Mouse (Mus musculus) neural tube, embryonic 11.5 days (tissue): Measurements from ENCODE around the gene Tbc1d19. TPM values are rescaled to one million over a fixed set of nuclear protein-coding genes. Genes with fewer than 3 reads are reported as not detected.

ENCODE experiments used
- ATAC-seq: fragments of 200-750 bp; cut with Nextera tagmentation; 2 replicates; pipeline ENCODE4 v1.8.0; 2017; ENCODE audit warnings: moderate number of reproducible peaks, mild to moderate bottlenecking, moderate TSS enrichment, moderate library complexity; ENCODE audit not compliant: insufficient read depth, low FRiP score, low TSS enrichment
- DNase-seq: peaks from one replicate; pipeline ENCODE4 v3.0.0-alpha.2; 2015; ENCODE audit warnings: low spot score
- H3K27ac ChIP-seq: fragments of 300-500 bp; sonication (generic); 2 replicates; pipeline ENCODE4 v1.5.1; 2014; ENCODE audit warnings: low read depth, mild to moderate bottlenecking, low read length
- H3K27me3 ChIP-seq: fragments of 300-500 bp; sonication (generic); 2 replicates; pipeline ENCODE4 v1.6.1; 2014; ENCODE audit warnings: mild to moderate bottlenecking, low read length, mixed read lengths; ENCODE audit not compliant: control insufficient read depth, insufficient read depth
- H3K36me3 ChIP-seq: fragments of 300-500 bp; sonication (generic); 2 replicates; pipeline ENCODE4 v1.6.1; 2014; ENCODE audit warnings: mild to moderate bottlenecking, low read length, moderate library complexity, mixed read lengths; ENCODE audit not compliant: control insufficient read depth, insufficient read depth
- H3K4me1 ChIP-seq: fragments of 300-500 bp; sonication (generic); 2 replicates; pipeline ENCODE4 v1.6.1; 2014; ENCODE audit warnings: low read length, mixed read lengths; ENCODE audit not compliant: control insufficient read depth, insufficient read depth
- H3K4me2 ChIP-seq: fragments of 300-500 bp; sonication (generic); 2 replicates; pipeline ENCODE4 v1.6.1; 2014; ENCODE audit warnings: low read depth, mild to moderate bottlenecking, moderate library complexity
- H3K4me3 ChIP-seq: fragments of 300-500 bp; sonication (generic); 2 replicates; pipeline ENCODE4 v1.5.1; 2014; ENCODE audit warnings: low read depth, low read length
- H3K9ac ChIP-seq: fragments of 300-500 bp; sonication (generic); 2 replicates; pipeline ENCODE4 v1.6.1; 2014; ENCODE audit warnings: mild to moderate bottlenecking, low read length
- H3K9me3 ChIP-seq: fragments of 300-500 bp; sonication (generic); 2 replicates; pipeline ENCODE4 v1.6.1; 2016; ENCODE audit warnings: low read length; ENCODE audit not compliant: control insufficient read depth
- WGBS: fragments of 180-500 bp; shearing (Covaris S2); extraction: QIAGEN DNeasy Blood & Tissue Kit; methylation state at CpG from one replicate; pipeline ENCODE4 v1.1.7; 2014; 5-methylcytosine and 5-hydroxymethylcytosine counted together
- polyA plus RNA-seq: library from polyadenylated mRNA; unstranded; fragments of >200 nt; fragmentation: Nextera tagmentation; extraction: Ambion mirVana; gene quantifications from 2 replicates; pipeline ENCODE4 v1.2.1, GENCODE M21; 2014

Tbc1d19 gene
- polyA plus RNA-seq, 1 experiment from 2014 or later = 65.0 TPM

DNA sequence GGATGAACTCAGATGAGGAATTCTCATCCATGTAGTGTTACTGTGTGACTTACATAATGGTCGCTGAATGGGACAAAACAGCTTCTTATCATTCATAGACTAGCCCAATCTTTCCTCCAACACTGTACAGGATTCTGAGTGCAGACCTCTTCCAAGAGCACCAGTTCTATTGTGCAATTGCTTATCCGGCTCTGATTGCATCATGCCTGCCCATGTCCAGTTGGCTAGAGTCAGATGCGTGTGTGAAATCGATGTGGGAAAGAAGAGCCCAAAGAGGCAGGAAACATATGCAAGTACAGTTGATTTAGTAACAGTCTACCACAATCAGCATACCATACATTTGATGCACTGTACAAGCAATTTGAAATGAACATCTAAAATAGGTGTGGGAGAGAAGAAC, 127.8 kb downstream of the Tbc1d19 start:
- no peaks in the 10 kb centered on the region for H3K4me1 ChIP-seq
- ATAC-seq = no peak
- no peak overlapping the region for H3K4me2 ChIP-seq
- H3K9ac ChIP-seq = no peak overlapping the region
- no peaks in the 10 kb centered on the region for H3K27me3 ChIP-seq
- 92% methylated on average over 4 of the region's 4 CpGs for WGBS
- no peaks in the 10 kb centered on the region for H3K36me3 ChIP-seq
- DNase-seq = no peak
- H3K4me3 ChIP-seq = no peak overlapping the region
- no peak overlapping the region for H3K27ac ChIP-seq
- no peaks in the 10 kb centered on the region for H3K9me3 ChIP-seq

DNA sequence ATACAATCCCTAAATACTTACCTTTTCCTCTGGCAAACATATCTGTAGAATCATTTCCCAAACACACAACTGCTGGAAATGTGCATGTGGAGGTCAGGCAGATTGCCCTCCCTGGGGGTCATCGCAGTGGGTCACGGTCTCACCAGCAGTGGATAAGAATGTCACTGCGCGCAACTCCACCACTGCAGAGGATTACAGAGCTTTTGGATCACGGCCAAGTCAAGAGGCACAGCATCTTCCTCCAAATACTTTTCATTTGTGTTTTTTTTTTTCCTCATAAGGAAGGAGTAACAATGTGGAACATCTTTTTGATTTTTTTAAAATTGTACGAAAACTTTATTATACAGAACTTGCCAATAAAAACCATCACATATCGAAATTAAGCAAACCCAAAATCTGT, 129.6 kb downstream of the Tbc1d19 start:
- DNase-seq (no peak), ATAC-seq (no peak)
- Histone ChIP-seq H3K4me3 (no peak overlapping the region), H3K9me3 (no peaks in the 10 kb centered on the region), H3K4me2 (no peak overlapping the region), H3K27ac (no peak overlapping the region), H3K4me1 (no peaks in the 10 kb centered on the region), H3K27me3 (no peaks in the 10 kb centered on the region), H3K9ac (no peak overlapping the region), H3K36me3 (no peaks in the 10 kb centered on the region)
- WGBS = 90% methylated on average over 7 of the region's 7 CpGs

DNA sequence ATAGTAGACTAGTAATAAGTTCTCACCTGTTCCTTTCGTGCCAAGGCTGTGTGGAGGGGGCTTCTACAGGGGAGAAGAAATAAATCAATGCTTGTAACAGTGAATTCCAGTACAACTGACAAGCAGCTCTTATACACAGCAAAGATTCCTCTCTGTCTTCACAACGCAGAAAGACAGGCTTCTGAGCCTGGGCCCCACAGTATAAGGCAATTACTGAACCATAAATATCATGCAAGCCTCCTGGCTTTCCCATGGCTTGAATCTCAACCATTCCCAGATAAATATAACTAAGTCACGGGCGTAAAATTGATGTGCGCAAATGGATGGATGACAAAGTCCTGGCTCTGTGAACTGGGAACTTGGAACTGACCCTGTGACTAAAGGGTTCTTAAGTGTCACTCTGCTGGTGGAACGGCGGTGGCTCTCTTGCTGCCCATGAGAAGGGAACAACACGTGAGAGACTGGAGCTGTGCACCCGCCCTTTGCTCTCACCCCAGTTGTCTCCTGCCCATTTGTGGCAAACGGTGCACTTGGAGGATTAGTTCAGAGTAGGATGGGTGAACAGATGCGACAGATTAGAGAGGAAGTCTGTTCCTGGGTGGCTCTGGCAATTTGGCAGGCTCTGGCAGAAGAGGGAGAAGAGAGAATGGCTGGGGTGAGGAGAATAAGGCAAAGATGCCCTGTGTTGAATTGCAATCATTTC, 132.1 kb downstream of the Tbc1d19 start:
- H3K9ac ChIP-seq = no peak overlapping the region
- no peaks in the 10 kb centered on the region for H3K36me3 ChIP-seq
- H3K4me2 ChIP-seq = no peak overlapping the region
- H3K4me3 ChIP-seq = no peak overlapping the region
- no peaks in the 10 kb centered on the region for H3K9me3 ChIP-seq
- no peaks in the 10 kb centered on the region for H3K27me3 ChIP-seq
- no peak overlapping the region for H3K27ac ChIP-seq
- ATAC-seq (no peak), DNase-seq (no peak)
- no peaks in the 10 kb centered on the region for H3K4me1 ChIP-seq
- 49% methylated on average over 11 of the region's 11 CpGs for whole genome bisulfite sequencing

DNA sequence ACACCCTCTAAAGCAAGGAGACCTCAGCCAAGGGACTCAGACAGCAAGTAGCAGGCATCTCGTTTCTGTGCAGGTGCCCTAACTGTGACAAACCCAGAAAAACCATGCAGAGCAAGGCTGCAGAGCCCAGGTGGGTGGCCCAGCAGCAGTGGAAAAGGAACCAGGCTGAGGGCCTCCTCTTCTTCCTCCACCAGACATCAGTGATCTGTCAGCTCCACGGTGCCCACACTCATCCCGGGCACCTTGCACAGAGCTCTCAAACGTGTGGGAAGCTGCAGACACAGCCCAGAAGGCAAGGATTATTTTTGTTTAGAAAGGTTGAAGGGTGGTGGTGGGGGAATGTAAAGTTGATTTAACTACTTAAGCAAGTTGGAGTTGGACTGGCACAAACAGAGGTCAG, 132.9 kb downstream of the Tbc1d19 start:
- H3K27me3 ChIP-seq = no peaks in the 10 kb centered on the region
- no peak for DNase-seq
- WGBS = 77% methylated on average over 4 of the region's 4 CpGs

DNA sequence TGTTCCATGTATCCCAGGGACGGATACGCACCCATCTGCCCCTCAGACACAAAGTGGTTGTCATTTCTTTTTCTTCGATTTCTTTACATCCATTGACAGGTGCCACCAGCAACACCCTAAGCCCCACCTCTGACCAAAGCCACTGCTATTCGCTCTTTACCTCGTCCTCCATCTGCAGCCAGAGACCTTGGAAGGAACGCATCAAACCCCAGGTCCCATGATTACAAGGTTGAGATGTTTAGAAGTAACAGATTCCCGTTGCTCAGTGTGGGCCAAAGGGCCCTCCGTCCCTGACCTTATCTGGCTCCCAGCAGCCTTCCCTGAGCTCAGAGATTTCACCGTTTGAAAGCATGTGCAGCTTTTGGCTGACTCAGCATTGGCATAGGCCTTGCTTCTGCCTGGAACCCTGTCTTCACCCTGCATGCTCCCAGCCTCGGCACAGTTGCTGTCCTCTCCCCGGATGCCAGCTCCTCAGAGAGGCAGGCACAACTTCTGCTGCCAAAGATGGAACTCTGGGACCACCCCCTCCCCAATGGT, 134.0 kb downstream of the Tbc1d19 start:
- H3K27me3 ChIP-seq = no peaks in the 10 kb centered on the region
- ATAC-seq = no peak
- no peak overlapping the region for H3K27ac ChIP-seq

More for the DNA sequence above, 132.9 kb downstream of the Tbc1d19 start:
- ATAC-seq = no peak
- Histone ChIP-seq H3K9ac (no peak overlapping the region), H3K4me3 (no peak overlapping the region), H3K27ac (no peak overlapping the region), H3K4me1 (no peaks in the 10 kb centered on the region), H3K36me3 (no peaks in the 10 kb centered on the region), H3K9me3 (no peaks in the 10 kb centered on the region), H3K4me2 (no peak overlapping the region)

DNA sequence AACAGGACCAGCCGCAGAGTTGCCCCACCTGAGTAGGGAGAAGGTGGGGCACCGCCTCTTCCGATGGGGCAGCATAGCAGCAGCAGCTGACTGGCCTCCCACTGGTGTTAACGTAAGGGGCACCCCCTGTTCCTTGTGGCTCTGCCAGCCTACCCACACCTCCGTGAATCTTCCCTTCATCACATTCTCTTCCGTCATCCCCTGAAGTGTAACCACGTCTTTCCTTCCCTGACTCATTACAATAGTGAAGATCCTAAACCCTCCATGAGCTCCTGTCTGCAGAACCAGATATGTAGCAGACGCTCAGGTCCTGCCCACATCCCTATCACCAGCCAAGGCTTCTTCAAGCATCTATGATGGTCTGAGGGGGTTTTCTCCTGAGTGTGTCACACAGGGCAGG, 137.3 kb downstream of the Tbc1d19 start:
- ATAC-seq = no peak
- Histone ChIP-seq H3K4me3 (no peak overlapping the region), H3K27ac (no peak overlapping the region), H3K4me1 (no peaks in the 10 kb centered on the region), H3K36me3 (no peaks in the 10 kb centered on the region), H3K4me2 (no peak overlapping the region), H3K27me3 (no peaks in the 10 kb centered on the region), H3K9me3 (no peaks in the 10 kb centered on the region), H3K9ac (no peak overlapping the region)
- no peak for DNase-seq
- WGBS = 93% methylated on average over 8 of the region's 8 CpGs

More for the DNA sequence above, 134.0 kb downstream of the Tbc1d19 start:
- H3K36me3 ChIP-seq = no peaks in the 10 kb centered on the region
- no peak overlapping the region for H3K9ac ChIP-seq
- no peak overlapping the region for H3K4me2 ChIP-seq
- H3K4me3 ChIP-seq = no peak overlapping the region
- DNase-seq = no peak
- no peaks in the 10 kb centered on the region for H3K4me1 ChIP-seq
- no peaks in the 10 kb centered on the region for H3K9me3 ChIP-seq
- WGBS = 86% methylated on average over 11 of the region's 11 CpGs

DNA sequence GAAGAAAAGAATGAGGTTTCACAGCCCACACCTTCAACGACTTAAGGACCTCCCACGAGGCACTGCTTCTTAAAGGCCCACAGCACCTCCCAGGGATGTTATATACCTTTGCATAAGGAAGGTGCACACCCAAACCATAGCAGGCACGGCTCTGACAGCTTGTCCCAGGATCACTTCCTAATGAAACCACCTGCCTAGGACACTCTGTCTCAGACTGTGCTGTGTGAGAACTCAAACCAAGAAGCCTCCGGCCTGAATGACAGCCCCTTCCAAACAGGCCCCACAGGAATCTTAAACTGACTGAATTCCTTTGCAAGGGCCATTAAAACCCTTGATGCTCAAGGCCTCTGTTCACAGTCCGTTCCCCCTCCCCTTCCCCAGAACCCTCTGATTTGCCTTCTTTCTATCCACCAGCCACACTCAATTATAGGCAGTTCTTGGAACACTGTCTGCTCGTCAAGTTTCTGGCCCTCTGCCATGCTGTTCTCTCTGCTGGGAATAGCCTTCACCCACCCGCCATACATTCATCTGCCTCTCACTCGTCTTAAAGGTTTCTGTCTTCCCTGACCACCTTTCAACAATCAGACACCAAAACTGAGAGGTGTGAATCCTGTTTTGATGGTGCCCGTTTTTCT, 138.3 kb downstream of the Tbc1d19 start:
- Histone ChIP-seq H3K4me3 (no peak overlapping the region), H3K36me3 (no peaks in the 10 kb centered on the region), H3K27ac (no peak overlapping the region), H3K27me3 (no peaks in the 10 kb centered on the region), H3K9me3 (no peaks in the 10 kb centered on the region), H3K4me1 (no peaks in the 10 kb centered on the region), H3K4me2 (no peak overlapping the region), H3K9ac (no peak overlapping the region)
- DNase-seq (no peak), ATAC-seq (no peak)
- WGBS = 60% methylated on average over 9 of the region's 9 CpGs

DNA sequence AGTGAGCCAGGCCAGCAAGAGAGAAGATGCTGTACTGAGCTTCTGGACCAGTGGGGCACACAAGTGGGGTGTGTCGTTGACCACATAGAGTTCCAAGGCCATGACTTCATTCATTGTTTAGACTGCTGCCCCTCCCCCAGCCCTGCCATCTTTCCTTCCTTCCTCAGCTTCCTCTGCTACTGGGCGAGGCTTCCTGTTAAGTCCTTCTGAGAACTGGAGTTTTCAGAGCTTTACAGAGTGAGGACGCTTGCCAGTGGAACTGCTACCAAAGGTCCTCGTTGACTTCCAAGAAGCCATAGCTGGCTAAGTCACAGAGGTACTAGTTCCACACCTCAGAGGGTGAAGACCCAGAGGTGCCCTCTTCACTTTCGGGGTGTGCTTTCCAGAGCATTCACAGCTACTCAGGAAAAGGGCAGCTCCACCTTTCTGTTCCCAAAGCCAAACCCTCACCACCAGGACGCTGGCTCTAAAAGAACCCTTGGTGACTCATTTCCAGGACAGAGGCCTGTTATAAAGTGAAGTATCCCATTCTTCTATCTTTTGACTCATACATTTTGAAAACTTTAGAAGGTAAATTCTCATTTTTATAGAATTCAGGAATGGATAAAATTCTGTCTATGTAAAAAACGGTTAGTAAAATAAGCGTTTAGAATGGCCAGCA, 139.3 kb downstream of the Tbc1d19 start:
- no peaks in the 10 kb centered on the region for H3K4me1 ChIP-seq

More for the DNA sequence above, 139.3 kb downstream of the Tbc1d19 start:
- no peak overlapping the region for H3K9ac ChIP-seq
- 89% methylated on average over 8 of the region's 8 CpGs for WGBS
- H3K27me3 ChIP-seq = no peaks in the 10 kb centered on the region
- H3K4me3 ChIP-seq = no peak overlapping the region
- no peaks in the 10 kb centered on the region for H3K36me3 ChIP-seq
- no peak overlapping the region for H3K4me2 ChIP-seq
- no peak for ATAC-seq
- DNase-seq = no peak
- no peaks in the 10 kb centered on the region for H3K9me3 ChIP-seq
- no peak overlapping the region for H3K27ac ChIP-seq
